Mouse (Mus musculus): Measurements from ENCODE around the gene Tfcp2. TPM values are rescaled to one million over a fixed set of nuclear protein-coding genes. Genes with fewer than 3 reads are reported as not detected.
"Not testable (repeated sequence)": the region's sequence is repeated elsewhere in the genome, so short reads cannot be mapped to it uniquely, and the experiment has no call there.

The Tfcp2 gene
- polyA plus RNA-seq, 1 experiment from 2014 or later, result 15.8 TPM

DNA sequence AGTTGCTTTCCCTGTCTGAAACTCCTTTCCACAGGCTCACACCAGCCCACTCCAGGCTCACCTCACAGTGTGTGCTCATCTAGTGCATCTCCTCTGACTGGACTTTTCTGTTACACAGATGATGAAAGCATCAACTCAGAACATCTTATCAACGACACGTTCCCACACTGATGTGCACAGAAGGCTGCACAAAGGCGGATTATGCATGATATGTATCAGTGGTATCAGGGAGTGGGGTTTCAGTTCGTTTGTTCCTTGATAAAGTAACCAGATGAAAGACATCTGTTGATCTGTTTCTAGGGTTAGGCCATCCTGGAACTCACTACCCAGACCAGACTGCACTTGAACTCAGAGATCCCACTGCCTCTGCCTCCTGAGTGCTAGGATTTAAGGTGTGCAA is 38.4 kb downstream of the Tfcp2 start:
- 54% methylated on average over 4 of the region's 4 CpGs for WGBS
- Histone ChIP-seq H3K4me2 (no peak overlapping the region), H3K27ac (no peak overlapping the region), H3K4me3 (no peak overlapping the region), H3K4me1 (replicated peaks) (peaks cover 2% of the 10 kb centered on the region; the same call in 1 of the 2 replicates), H3K9me3 (replicated peaks) (no peaks in the 10 kb centered on the region), H3K27me3 (no peaks in the 10 kb centered on the region), H3K36me3 (peaks cover 51% of the 10 kb centered on the region), H3K9ac (no peak overlapping the region)
- no peak for ATAC-seq (replicated peaks; ENCODE audit: insufficient number of reproducible peaks, insufficient read depth, low FRiP score, low read depth)

DNA sequence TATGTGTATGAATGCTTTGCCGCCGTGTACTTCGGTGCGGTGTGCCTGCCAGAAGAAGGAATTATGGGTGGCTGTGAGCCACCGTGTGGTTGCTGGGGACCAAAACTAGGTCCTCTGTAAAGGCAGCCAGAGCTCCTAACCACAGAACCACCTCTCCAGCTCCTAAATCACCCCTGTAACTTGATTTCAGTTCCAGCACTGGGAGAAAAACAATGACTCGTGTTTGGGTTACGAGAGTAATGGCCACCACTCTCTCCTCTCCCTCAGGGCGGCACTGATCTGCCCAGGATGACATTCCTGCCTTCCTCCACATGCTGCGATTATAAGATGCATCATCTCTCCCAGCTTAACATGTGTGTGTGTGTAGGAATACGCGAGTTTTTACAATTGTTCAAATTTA is 41.7 kb downstream of the Tfcp2 start:
- Histone ChIP-seq H3K9me3 (replicated peaks) (no peaks in the 10 kb centered on the region), H3K27ac (no peak overlapping the region), H3K36me3 (peaks cover 56% of the 10 kb centered on the region), H3K27me3 (no peaks in the 10 kb centered on the region), H3K4me1 (replicated peaks) (peaks cover 2% of the 10 kb centered on the region; the same call in 1 of the 2 replicates), H3K9ac (no peak overlapping the region), H3K4me3 (no peak overlapping the region), H3K4me2 (no peak overlapping the region)
- ATAC-seq (replicated peaks; ENCODE audit: insufficient number of reproducible peaks, insufficient read depth, low FRiP score, low read depth), result no peak
- WGBS, result 86% methylated on average over 11 of the region's 11 CpGs

DNA sequence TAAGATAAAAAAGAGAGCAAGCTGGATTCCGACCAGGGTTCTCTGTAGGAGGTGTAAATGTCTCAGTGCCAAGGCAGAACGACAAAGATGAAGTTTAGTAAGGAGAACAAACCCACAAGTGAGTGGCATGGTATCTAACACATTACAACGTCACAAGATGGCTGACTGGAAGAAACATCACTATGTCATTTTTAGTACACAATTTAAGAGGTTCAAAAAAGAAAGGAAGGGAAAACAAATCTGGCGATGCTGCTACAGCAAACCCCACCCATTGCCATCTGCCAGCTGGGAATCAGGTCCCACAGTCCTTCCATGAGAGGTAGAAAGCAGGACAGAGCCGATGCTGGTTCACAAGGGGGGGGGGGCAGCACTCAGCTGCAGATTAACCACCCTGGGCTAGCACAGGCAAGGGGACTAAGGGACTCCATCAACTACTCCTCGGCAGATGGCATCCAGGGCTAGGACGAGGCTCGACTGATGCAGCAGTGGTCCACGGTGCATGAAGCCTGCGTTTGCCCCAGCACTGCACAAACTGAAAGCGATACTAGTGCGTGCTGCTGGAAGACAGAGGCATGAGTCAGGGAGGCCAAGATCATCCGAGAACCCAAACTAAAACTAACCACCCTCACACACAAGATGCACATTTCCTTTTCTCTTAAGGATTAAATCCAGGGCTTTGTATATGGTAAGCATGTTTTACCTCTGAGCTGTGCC is 43.2 kb downstream of the Tfcp2 start:
- 87% methylated on average over 13 of the region's 13 CpGs for WGBS
- no peak overlapping the region for H3K27ac ChIP-seq
- peaks cover 2% of the 10 kb centered on the region; the same call in 1 of the 2 replicates for H3K4me1 ChIP-seq (replicated peaks)
- no peaks in the 10 kb centered on the region for H3K27me3 ChIP-seq
- H3K4me2 ChIP-seq, result no peak overlapping the region
- H3K9me3 ChIP-seq (replicated peaks), result no peaks in the 10 kb centered on the region
- peaks cover 48% of the 10 kb centered on the region for H3K36me3 ChIP-seq
- H3K9ac ChIP-seq, result no peak overlapping the region
- no peak overlapping the region for H3K4me3 ChIP-seq
- ATAC-seq (replicated peaks; ENCODE audit: insufficient number of reproducible peaks, insufficient read depth, low FRiP score, low read depth), result no peak

DNA sequence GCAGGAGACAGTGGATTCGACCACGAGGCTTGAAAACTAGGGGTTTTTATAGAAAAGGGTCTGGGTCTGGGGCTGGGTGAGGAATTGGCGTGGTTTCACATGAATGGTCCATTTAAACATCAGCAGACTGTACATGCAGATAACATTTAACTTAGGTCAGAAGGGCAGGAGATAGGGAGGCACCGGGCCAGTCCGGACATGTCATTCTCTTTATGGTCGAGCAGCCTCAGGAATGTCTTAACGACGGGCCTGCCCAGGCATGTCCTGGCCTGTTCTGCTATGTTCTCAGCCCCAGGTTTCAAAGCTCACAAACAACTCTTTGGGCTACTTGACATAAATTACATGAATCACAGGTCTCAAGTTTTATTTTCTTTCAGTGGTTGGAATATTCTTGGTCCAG is 52.3 kb downstream of the Tfcp2 start:
- H3K4me2 ChIP-seq; H3K9me3 ChIP-seq (replicated peaks); H3K4me3 ChIP-seq; H3K36me3 ChIP-seq; H3K4me1 ChIP-seq (replicated peaks); H3K9ac ChIP-seq; ATAC-seq (replicated peaks; ENCODE audit: insufficient number of reproducible peaks, insufficient read depth, low FRiP score, low read depth); H3K27me3 ChIP-seq; H3K27ac ChIP-seq: not testable (repeated sequence)
- WGBS, result 70% methylated on average over 8 of the region's 8 CpGs

- WGBS, result under 1% methylated on average over 40 of the region's 40 CpGs
- peaks cover 40% of the 10 kb centered on the region for H3K4me1 ChIP-seq (replicated peaks)
- H3K36me3 ChIP-seq, result no peaks in the 10 kb centered on the region
- H3K4me2 ChIP-seq, result peak within 1 kb of the TSS; percentile 98
- no peaks in the 10 kb centered on the region for H3K27me3 ChIP-seq
- H3K9me3 ChIP-seq (replicated peaks), result no peaks in the 10 kb centered on the region
- peak within 1 kb of the TSS; percentile 96 for H3K9ac ChIP-seq
- H3K4me3 ChIP-seq, result peak within 1 kb of the TSS; percentile 93
- peak; percentile 94 for ATAC-seq (replicated peaks; ENCODE audit: insufficient number of reproducible peaks, insufficient read depth, low FRiP score, low read depth)
- peak within 1 kb of the TSS; percentile 93 for H3K27ac ChIP-seq
Measured at GRCm38 (mm10) chr15:100495102-100495501, 56.7 kb downstream of the Tfcp2 start, which contains the start of gene Csrnp2. Gene Csrnp2, minus strand, starts transcription at chr15:100495488.

DNA sequence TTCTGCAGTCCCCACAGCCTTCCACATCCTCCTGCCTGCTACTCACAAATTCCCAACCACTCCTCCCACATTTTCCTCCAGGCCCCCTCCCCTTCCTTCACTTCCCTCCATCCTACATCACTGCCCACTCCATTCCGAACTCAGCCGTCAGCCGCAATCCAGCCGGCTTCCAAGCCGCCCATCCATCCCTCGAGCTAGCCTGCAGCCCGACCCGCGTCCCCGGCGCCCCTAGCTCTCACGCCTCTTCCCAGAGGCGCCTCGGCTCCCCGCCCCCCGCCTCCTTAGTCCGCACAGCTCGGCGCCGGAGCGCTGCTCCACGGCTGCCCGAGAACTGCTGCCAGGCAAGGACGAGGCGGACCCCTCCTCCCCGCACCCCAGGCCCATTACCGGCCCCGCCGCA is 57.2 kb downstream of the Tfcp2 start:
- WGBS, result under 1% methylated on average over 29 of the region's 29 CpGs
- Histone ChIP-seq H3K27me3 (no peaks in the 10 kb centered on the region), H3K36me3 (no peaks in the 10 kb centered on the region), H3K4me2 (peak overlapping the region; percentile 98), H3K4me3 (peak overlapping the region; percentile 93), H3K27ac (peak overlapping the region; percentile 93), H3K4me1 (replicated peaks) (peaks cover 43% of the 10 kb centered on the region), H3K9ac (peak overlapping the region; percentile 96), H3K9me3 (replicated peaks) (no peaks in the 10 kb centered on the region)
- ATAC-seq (replicated peaks; ENCODE audit: insufficient number of reproducible peaks, insufficient read depth, low FRiP score, low read depth), result peak; percentile 66

DNA sequence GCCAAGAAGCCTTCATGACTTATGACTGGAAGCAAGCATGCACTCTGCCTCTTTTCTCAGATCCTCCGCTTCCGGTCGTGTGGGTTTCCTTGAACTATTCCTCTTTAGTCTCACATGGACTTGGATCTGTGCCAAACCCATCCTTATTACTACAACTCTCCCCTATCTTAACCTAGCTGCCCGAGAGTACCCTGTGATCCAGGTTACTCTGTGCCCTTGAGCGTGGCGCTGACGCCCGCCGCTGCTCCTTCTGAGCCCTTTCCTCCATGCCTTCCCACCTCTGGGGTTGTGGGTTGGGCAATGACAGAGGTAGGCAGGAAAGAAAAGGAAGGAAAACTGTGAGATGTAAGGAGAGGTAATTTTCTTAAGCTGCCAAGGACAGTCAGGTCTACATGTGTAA is 59.8 kb downstream of the Tfcp2 start:
- no peak overlapping the region for H3K4me3 ChIP-seq
- H3K4me1 ChIP-seq (replicated peaks), result peaks cover 62% of the 10 kb centered on the region
- H3K4me2 ChIP-seq, result no peak overlapping the region
- no peaks in the 10 kb centered on the region for H3K9me3 ChIP-seq (replicated peaks)
- no peak for ATAC-seq (replicated peaks; ENCODE audit: insufficient number of reproducible peaks, insufficient read depth, low FRiP score, low read depth)
- WGBS, result 61% methylated on average over 9 of the region's 9 CpGs
- H3K36me3 ChIP-seq, result peaks cover 3% of the 10 kb centered on the region
- H3K9ac ChIP-seq, result no peak overlapping the region
- H3K27me3 ChIP-seq, result no peaks in the 10 kb centered on the region
- no peak overlapping the region for H3K27ac ChIP-seq

GRCm38 (mm10) chr15:100489263-100489662 is 62.5 kb downstream of the Tfcp2 start:
- WGBS, result 69% methylated on average over 15 of the region's 15 CpGs
- Histone ChIP-seq H3K27me3 (no peaks in the 10 kb centered on the region), H3K4me2 (peak overlapping the region; percentile 6; the same call in 1 of the 2 replicates)

DNA sequence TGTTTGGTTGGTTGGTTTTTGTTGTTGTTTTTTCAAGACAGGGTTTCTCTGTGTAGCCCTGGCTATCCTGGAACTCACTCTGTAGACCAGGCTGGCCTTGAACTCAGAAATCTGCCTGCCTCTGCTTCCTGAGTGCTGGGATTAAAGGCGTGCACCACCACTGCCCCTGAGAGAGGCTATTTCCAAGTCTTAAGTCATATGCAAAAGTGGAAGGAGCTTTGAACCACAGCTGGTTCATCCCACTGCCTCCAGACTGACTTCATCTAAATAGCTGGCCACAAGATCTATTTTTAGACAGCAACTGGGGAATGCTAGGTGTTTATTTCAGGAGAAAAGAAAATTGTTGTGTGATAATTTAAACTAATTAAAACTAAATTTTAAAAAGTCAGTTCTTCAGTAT is 63.5 kb downstream of the Tfcp2 start:
- Histone ChIP-seq H3K36me3 (peaks cover 34% of the 10 kb centered on the region), H3K4me1 (replicated peaks) (peaks cover 53% of the 10 kb centered on the region)
- not testable (repeated sequence) for H3K9ac ChIP-seq; H3K9me3 ChIP-seq (replicated peaks); ATAC-seq (replicated peaks; ENCODE audit: insufficient number of reproducible peaks, insufficient read depth, low FRiP score, low read depth); H3K27me3 ChIP-seq; H3K27ac ChIP-seq; H3K4me3 ChIP-seq; H3K4me2 ChIP-seq
- 54% methylated on average over 1 of the region's 1 CpGs for WGBS

More at GRCm38 (mm10) chr15:100489263-100489662, 62.5 kb downstream of the Tfcp2 start:
- Histone ChIP-seq H3K9me3 (replicated peaks) (no peaks in the 10 kb centered on the region), H3K27ac (0 out of 2 replicates have a peak overlapping the region, but pooled peaks have one; percentile 33), H3K9ac (no peak overlapping the region), H3K36me3 (peaks cover 26% of the 10 kb centered on the region), H3K4me1 (replicated peaks) (peaks cover 62% of the 10 kb centered on the region), H3K4me3 (no peak overlapping the region)
- no peak for ATAC-seq (replicated peaks; ENCODE audit: insufficient number of reproducible peaks, insufficient read depth, low FRiP score, low read depth)

DNA sequence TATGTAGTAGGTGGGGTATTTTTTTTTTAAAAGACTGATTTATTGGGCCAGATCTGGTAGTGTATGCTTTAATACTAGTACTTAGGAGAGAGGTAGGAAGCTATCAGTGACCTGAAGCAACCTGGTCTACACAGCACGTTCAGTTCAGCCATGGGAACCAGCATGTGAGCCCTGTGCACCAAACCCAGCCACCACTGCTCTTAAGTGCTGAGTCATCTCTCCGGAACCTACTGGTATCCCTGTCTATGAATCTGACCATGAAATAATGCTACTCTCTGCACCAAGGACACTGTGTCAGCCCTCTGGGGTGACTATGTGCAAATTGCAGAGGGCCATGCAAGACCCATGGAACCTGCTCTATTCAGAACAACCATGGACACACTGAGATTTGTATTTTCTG is 64.8 kb downstream of the Tfcp2 start:
- Histone ChIP-seq H3K4me1 (replicated peaks) (peaks cover 44% of the 10 kb centered on the region), H3K27me3 (no peaks in the 10 kb centered on the region), H3K36me3 (peaks cover 42% of the 10 kb centered on the region), H3K4me2 (no peak overlapping the region), H3K27ac (no peak overlapping the region), H3K4me3 (no peak overlapping the region), H3K9me3 (replicated peaks) (no peaks in the 10 kb centered on the region), H3K9ac (no peak overlapping the region)
- no peak for ATAC-seq (replicated peaks; ENCODE audit: insufficient number of reproducible peaks, insufficient read depth, low FRiP score, low read depth)
- 82% methylated on average over 2 of the region's 2 CpGs for WGBS

- Histone ChIP-seq H3K9me3 (replicated peaks) (no peaks in the 10 kb centered on the region), H3K4me2 (no peak overlapping the region), H3K27me3 (no peaks in the 10 kb centered on the region), H3K36me3 (peaks cover 48% of the 10 kb centered on the region), H3K4me3 (no peak overlapping the region), H3K27ac (no peak overlapping the region), H3K4me1 (replicated peaks) (peaks cover 39% of the 10 kb centered on the region), H3K9ac (no peak overlapping the region)
- ATAC-seq (replicated peaks; ENCODE audit: insufficient number of reproducible peaks, insufficient read depth, low FRiP score, low read depth), result no peak
- WGBS, result 51% methylated on average over 7 of the region's 7 CpGs
Measured at GRCm38 (mm10) chr15:100486450-100486849, 65.4 kb downstream of the Tfcp2 start.

- WGBS, result 78% methylated on average over 3 of the region's 3 CpGs
- ATAC-seq (replicated peaks; ENCODE audit: insufficient number of reproducible peaks, insufficient read depth, low FRiP score, low read depth), result no peak
- peaks cover 56% of the 10 kb centered on the region for H3K36me3 ChIP-seq
Measured at GRCm38 (mm10) chr15:100485576-100485975, 66.2 kb downstream of the Tfcp2 start.

More at GRCm38 (mm10) chr15:100485576-100485975, 66.2 kb downstream of the Tfcp2 start:
- Histone ChIP-seq H3K27me3 (no peaks in the 10 kb centered on the region), H3K4me3 (no peak overlapping the region), H3K9ac (no peak overlapping the region), H3K9me3 (replicated peaks) (no peaks in the 10 kb centered on the region), H3K4me2 (no peak overlapping the region), H3K4me1 (replicated peaks) (peaks cover 32% of the 10 kb centered on the region), H3K27ac (no peak overlapping the region)
